Mouse (Mus musculus) c-Kit-positive CD71-positive TER-119-positive erythroid progenitor cells, embryonic 14.5 days (primary cell): Measurements from ENCODE around the gene Eif4e3.

ENCODE experiments used
- DNase-seq: peaks from one replicate; pipeline ENCODE4 v3.0.0-alpha.2; 2013; ENCODE audit warnings: low spot score

Eif4e3 gene

DNA sequence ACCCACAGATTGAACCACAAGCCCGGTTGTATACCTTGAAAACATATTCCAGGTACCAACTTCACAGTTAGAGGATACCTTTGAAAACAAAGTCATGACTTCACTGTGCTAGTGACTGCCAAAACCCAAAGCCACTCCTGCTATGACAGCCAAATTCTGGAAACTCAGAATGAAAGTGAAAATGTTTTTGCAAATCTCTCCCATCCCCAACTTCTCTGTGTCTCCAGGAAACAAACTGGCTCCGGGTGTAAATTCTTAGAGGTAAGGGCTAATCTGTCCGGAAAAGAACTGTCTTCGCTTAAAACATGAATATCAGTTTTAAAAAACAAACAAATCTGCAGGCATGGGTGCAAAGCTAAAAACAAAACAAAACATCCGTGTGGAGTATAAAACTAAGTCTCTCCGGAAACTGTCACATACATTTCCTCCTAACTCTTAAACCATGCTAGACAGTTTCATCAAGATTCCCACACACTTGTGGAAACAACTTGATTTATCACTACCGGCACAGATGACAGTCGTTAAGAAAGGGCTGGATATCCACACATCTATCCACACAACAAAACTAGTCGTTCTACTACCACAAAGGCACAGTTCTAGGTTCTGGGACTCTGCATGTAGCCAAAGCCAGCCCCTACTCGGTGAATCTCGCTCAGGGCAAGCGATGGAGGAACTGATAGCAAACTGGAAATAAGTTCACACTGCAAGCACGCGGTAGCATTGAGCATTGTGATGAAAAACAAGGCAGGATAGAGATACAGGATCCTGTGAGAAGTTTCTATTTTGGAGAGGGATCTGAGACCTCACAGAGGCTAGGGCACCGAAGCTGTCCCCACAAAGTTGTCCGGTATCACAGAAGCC is 884 bp downstream of the Eif4e3 start:
- no peak for DNase-seq

DNA sequence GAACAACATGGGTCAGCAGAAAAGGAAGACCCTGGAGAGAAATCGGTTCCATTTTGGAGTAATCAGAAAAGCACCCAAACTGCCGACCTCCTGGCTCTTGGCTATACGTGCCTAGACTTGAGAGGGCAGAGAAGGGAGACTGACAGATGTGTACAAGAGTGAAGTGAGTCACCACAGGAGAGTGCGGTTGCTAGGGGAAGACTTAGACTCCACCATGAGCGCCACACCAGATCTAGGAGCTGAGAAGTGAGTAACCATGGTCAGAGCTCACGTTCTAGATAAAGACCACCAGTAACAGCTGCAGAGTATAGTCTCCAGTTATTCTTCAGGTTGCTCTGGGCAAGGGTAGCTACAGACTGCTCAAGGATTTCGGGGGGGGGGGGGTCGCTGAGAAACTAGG is 3.3 kb downstream of the Eif4e3 start:
- no peak for DNase-seq

DNA sequence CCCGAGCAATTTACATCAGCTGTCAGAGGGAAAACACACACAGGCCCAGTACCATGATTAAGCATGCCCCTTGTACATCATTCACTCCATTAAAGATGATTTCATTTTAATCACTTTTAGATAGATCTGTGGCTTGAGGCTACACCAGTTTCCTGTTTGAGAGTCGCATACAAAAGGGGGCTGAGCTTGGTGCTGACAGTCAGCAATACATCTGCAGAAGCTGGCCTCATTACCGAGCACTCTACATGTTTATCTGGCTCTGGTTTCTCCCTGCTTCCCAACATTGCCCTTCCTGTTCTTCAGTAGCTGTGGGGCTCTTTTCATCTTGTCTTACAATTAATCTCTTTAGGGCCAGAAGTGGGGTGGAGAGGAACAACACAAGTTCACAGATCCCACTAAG is 6.1 kb downstream of the Eif4e3 start:
- no peak for DNase-seq

DNA sequence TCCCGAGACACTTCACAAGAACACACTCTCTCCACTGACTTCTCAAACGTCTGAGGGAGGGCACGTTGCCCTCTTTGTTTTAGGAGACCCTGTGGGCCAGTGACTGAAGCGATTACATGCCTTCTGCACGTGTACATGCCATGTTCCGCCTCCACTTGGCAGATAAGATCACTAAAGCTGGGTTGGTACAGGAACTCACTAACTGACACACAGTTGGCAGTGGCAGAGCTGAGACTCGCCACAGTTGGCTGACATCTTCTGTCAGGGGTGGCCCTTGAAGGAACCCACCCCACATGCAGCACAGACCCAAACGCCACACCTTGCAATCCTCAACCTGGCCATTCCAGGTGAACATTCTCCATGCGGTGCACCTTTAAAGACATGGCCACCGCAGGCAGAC is 8.0 kb downstream of the Eif4e3 start:
- no peak for DNase-seq

DNA sequence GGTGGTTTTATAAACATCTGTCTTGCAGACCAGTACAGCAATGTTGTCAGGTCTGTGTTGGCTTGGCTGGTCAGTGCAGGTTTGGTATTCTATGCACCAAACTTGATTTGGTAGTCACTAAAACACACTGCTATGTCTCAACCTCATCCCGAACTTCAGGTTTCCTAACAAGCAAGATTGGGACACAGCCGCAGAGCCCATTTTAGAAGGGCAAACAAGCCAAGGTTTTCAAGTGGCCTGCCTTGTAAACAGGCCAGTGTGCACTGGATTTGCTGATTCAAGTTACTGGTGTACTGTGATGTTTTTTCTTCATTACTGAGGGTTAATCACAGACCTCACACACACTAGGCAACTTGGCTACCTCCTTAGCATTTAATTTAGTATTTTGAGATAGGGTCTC is 10.5 kb downstream of the Eif4e3 start:
- no peak for DNase-seq

DNA sequence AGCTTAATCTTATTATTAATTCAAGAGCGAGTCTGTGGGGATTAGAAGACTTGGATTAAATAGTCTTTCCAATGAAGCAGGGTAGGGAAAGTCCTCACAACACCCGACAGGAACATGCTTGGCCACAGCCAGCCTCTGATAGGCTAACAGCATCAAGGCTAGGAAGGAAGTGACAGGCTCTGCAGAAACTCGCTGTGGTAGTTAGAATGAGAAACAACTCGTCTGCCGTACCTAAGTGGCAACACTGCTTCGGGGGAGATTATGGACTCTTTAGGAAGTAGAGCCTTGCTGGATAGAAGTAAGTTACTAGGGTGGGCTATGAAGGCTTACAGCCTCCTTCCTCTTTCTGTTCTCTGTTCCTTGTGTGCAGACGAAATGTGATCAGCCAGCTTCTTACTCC is 11.1 kb downstream of the Eif4e3 start:
- DNase-seq: no peak

DNA sequence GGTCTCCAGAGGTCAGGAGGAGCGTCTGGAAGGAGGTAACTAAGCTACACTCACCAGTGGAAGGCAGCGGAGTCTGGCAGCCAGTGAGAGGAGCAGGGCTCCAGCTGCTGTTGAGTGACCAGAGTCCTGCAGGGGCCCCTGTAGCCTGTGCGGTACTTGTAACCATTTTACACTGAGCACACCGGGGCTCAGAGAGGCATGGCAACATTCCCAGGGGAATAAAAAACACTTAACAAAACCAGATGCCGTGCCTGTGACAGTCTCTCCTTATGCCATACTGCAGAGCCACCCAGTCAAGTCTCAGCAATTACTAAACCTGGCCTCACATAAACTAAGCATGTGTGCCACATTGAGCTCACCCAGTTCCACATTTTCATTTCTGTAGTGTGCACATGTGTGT is 12.2 kb downstream of the Eif4e3 start:
- DNase-seq: no peak

DNA sequence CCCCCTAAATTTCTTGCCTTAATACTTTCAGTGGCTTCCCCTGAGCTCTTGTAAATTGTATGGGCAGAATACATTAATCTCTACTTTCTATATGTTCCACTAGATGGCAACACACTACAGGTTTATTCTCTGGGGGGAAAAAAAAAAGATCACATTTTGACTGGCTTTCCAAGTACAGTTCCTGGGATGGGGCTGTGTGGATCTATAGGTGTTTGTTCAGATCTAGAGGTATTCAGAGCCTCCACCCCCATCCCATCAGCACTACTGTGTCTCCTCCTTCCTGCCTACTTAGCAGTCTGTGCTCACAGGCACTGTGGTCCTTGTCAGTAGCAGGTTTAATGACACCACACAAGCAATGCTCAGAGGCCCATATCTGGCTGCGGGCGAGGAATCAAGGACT is 14.2 kb downstream of the Eif4e3 start:
- no peak for DNase-seq

DNA sequence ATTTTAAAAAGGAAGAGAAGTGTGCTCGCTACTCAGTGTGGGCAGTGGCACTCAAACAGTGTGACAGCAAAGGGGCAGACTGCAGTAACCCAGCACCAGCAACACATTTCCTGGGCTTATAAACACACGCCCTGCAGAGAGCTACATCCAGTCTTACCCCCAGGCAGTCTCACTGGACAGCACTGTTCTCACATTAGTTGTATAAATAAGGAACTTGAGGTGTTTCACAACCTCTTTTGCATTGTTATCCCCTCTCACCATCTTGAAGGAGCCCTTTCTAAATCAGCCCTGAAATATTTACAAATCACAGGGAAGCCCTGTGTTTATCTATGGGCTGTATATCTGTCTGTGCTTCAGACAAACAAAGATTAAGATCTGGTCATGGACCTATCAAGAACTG is 17.3 kb downstream of the Eif4e3 start:
- no peak for DNase-seq

DNA sequence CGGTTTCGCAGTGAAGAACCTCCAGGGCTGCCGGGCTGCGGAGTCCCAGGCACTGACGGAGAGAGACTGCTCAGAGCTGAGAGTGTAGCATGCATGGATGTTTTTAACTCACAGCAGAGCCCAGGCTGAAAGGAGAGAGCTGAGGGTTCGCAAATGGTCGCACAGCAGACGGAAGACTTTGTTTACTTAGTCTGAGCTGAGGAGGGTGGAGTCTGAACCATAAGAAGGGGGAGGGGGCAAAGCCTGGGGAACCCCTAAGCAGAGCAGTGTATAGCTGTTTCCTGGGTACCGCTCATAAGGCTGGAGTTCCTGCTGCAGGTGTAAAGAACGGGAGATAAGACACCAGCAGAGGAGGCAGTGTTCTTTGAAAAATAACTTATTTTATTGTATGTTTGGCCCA is 20.2 kb downstream of the Eif4e3 start:
- DNase-seq: no peak

DNA sequence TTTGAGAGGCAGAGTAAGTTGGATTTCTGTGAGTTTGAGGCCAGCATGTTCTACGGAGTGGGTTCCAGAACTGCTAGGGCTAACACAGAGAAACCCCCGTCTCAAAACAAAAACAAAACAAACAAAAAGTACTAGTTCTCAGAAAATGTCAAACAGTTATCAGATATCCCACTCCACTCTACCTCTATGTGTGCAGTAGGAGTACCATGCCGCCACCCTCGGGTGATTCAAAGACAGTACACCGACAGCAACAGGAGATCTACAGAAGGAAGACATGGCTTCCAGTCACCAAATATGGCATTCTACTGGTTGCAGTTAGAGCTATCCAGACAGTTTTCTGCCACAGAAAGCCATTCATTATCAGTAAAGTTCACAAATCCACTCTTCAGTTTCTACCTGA is 21.7 kb downstream of the Eif4e3 start:
- no peak for DNase-seq

DNA sequence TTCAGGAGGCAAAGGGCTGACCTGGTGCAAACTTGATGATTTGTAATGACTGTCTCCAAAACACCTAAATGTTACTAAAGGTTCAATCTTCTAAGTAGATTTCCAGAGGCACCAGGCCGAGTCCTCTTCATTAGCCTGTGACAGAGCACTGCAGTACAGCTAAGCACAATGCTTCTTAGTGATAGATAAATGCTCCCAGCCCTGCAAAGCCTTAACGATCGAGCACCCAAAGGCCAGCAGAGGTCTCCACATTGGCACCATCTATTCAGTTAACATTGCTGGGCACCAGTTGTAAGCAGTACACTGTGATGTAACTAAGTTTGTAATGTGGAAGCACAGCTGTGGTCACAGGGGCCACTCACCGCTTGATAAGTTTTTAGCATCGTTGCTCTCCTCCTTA is 22.2 kb downstream of the Eif4e3 start:
- DNase-seq: no peak

DNA sequence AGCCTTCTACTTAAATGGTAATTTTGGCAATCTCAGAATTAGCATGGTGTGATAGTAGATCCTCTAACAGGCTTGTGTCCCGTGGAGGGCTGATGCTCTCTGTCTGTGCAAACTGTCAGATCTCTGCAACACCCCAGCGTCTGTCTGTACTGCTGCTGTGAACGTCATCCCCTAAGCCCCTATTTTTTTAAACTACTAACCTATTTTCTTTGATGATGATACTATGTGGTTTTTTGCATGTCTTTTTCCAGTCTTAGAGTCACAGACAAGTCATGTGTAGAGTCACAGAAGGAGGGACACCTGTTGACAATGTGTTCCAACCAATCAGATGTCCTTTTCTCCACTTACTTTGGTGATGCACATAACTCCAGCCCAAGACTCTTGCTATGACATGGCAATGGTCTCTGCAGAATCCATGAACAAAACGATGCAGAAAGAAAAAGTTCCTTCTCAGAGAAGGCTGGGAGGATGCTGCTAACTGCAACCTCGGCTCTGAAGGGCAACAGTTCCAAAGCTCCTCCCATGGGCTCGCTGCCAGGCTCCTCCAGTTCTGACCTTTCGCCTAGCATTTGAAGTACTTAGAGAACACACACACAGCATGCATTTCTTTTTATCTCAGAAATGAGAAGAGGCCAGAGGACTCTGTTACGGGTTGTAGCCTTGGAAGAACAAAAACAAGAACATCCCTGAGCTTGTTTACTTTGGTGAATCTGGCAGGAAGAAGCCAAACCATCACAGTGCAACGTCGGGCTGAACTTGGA is 23.0 kb downstream of the Eif4e3 start:
- no peak for DNase-seq

DNA sequence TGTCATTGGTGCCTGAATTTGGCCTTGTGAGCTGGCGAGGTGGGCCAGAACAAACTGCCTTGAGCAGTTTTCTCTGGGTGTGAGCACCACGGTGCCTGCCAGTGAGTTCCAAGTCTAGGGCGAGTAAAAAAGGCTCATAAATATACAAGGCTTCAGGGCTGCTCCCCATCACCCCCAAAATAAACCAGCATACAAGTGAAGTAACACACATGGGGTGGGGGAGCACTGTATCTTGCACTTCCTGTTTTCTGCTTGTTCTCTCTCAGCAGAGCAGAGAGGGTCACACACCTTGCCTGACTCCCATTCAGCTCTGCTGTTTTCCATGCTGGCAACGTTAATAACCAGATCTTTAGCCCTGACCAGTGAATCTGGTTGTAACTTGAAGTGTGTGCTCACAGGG is 29.1 kb downstream of the Eif4e3 start:
- no peak for DNase-seq

DNA sequence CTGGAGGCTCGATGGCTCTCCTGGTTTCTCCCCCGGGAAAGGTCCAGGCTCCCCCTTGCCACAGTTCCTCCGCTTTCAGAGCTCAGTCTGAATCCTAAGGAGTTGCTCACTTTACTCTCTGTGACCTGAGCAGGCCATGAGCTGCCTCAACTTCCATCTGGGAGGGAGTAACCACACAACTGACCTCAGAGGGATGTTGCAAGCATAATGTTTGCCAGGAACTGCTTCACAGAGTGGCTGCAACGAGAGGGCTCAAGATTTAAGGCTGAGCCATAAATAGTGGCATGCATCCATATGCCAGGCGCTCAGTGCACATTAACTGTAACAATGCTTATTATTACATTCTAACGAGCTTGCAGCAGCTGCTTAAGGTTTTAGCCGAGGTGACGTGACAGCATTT is 29.8 kb downstream of the Eif4e3 start:
- no peak for DNase-seq

DNA sequence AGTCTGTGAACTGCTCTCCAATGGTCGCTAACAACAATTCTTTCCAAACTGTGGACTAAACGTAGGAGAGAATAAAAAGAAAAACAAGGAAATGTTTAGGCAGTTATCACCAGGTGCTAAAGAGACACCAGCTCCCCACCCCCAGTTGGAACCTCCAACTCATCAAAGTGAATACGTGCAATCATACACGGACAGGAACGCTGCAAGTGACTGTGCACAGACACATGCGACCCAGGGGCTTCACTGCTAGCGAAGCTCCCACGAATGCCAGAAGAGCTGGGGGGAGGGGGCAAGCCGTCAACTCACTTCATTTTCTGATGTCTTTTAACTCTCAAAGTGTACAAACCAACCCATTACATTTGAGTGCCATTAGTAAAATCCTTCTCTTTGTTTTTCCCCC is 30.4 kb downstream of the Eif4e3 start:
- no peak for DNase-seq

DNA sequence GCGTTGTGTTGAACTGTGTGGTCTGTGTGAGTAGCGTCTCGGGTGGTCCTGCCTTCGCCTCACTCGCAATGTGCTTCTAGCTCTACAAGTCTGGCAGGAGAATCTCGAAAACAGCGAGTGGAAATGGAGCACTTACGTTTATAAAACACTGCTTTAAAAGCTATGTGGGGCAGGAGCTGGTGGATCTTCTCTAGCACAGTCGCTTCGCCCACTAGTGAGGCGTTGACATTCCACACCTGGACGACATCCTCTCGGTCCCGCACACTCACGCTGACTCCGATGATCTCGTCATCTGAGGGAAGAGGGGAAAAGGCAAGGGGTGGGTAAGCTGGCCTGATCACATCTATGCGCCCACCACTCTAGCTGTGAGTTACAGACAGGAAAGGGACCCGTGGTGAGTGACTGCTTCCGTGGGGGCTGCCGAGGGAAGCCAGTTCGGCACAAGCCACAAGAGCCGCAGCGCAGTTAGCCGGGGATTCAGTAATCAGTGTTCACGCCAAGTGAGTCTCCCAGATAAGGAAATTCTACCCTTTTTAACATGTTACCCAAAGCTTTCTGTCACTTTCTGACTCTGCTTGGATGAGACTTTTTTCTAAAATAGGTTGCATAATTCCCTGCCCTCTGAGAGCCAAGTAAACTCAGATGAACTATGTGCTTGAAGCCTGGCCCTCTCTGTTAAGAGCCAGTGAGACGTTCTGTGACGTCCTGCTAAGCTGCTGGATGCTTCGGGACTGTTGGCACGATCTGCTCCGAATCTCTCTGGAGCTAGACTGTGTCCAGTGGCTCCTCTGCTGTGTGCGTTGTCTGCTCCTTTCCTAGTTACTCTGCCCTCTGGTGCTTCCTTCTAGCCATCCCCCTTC is 34.2 kb downstream of the Eif4e3 start:
- DNase-seq: no peak

DNA sequence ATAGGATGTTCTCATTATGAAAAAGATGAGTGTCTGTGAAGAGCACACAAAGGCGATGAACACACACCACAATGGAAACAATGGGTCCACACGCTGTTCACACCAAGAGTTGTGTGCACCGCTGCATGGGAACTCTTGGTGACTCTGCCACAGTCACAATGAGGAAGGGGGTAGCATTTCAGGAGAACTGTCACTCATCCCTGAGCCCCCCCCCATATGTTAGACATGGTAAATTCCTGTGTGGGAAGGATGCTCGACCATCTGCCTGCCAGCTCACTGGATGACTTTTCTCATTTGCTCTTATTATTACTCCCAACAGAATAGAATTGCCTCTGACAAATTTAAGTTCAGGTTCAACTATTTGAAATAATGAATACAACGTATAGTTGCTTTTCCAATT is 34.9 kb downstream of the Eif4e3 start:
- DNase-seq: no peak

DNA sequence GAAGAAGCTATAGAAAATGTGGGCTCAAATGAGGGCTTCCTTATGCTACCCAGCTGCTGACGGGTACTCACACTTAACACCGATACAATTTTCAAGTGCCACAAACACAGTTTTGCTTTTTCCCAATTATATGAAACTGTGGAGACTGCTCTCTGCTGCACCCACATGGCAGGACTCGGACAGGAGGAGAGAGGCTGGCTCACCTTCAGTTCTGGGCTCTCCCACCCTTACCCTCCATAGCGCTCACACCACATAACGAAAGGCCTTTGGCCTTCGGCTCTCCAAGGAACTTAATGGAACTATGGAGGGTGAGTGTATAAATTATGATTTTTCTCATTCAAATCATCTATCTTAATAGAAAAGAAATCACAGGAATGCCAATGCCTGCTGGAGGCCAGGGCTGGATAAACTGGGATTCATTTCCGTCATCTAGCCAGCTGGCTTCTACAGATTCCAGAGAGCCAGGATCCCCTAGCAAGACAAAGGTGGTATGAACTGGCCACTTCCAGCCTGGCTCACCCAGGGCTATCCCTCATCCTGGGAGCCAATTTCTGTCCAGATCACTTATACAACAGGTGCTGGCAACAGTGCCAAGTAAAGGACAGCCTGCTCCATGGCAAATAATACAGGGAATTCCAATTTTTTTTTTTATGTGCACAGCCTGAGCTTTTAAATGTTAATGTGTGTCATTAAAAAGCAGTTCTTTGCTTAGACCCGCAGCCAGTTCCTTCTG is 36.7 kb downstream of the Eif4e3 start:
- DNase-seq: no peak

DNA sequence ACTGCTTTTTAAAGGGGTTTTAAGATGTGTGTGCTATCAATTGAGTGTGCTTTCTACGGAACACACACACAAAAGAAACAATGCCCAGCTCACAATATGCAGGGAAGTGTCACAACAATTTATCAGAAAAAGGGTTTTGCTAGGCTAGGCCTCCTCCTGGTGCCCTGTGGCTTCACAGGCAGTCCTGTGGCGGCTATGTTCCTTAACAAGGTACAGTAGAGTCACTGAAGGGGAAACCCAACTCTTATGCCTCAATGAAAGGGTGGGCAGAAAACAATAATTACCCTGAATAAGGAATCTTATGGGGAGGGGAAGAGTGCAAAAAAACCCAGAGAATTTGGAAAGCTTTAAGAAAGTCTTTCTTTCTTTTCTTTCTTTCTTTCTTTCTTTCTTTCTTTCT is 40.2 kb downstream of the Eif4e3 start:
- DNase-seq: no peak

DNA sequence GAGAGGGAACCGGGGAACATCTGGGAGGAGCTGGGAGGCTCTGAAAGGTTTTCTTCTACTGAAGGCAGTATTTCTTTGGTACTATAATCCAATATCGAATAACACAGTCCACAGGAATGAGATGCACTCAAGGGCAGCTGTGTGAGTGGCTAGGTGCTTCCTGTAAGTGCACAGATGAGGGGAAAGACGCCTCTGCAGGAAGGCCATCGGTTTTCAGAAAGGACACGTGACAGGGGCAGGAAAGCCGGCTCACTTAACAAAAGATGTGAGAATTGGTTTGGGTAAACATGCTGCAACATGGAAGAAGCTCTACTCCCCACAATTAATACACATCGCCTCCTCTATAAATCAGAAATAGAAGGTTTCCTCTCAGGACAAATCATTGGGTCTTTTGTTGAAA is 40.8 kb downstream of the Eif4e3 start:
- no peak for DNase-seq

DNA sequence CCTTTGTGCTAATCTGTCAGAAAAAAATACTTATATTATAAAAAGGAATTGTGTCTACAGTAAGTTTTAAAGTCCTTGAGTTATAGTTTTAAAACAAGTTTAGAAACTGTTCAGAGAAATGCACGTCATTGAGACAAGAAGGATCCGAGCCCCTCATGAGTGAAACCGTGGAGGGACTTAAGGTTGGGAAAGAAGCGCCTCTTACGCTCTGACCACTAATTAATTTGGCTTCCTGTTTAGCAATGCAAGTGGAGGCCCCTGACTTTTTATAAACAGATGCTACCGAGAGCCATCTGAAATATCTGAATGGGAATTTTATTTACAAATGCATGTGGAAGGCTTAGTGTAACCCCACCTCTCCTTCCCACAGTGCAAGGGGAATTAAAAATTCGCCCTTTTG is 41.3 kb downstream of the Eif4e3 start:
- no peak for DNase-seq
